Mouse (Mus musculus) monocyte, adult 5-6 weeks (primary cell): ENCODE results near the gene 2610528J11Rik. TPM values are rescaled to one million over a fixed set of nuclear protein-coding genes. Genes with fewer than 3 reads are reported as not detected.
"Not testable (repeated sequence)": the region's sequence is repeated elsewhere in the genome, so short reads cannot be mapped to it uniquely, and the experiment has no call there.

Experiments
- ATAC-seq: fragments of 153-309, 156-312 bp; replicated peaks from 2 replicates; pipeline ENCODE4 v1.8.0; 2017; ENCODE audit warnings: mild to moderate bottlenecking; ENCODE audit not compliant: low TSS enrichment, insufficient number of reproducible peaks, severe bottlenecking, poor library complexity, low FRiP score
- total RNA-seq: library from RNA; stranded (forward); fragments of 200-1000, 200-491, 200-594 nt; gene quantifications from 3 replicates; pipeline ENCODE4 v1.2.3, GENCODE M21; 2017

2610528J11Rik gene
- total RNA-seq, 1 experiment from 2014 or later = not detected

- ATAC-seq = no peak
Measured at GRCm38 (mm10) chr4:118535610-118536009, 8.8 kb downstream of the 2610528J11Rik start.

GRCm38 (mm10) chr4:118537801-118538200 is 11.0 kb downstream of the 2610528J11Rik start:
- ATAC-seq = no peak

GRCm38 (mm10) chr4:118539904-118540303 is 13.1 kb downstream of the 2610528J11Rik start:
- ATAC-seq = no peak

GRCm38 (mm10) chr4:118542510-118543157 is 15.8 kb downstream of the 2610528J11Rik start:
- ATAC-seq = no peak

GRCm38 (mm10) chr4:118543158-118543530 is 16.3 kb downstream of the 2610528J11Rik start:
- no peak for ATAC-seq

- no peak for ATAC-seq
Measured at GRCm38 (mm10) chr4:118543592-118544260, 16.9 kb downstream of the 2610528J11Rik start, which contains the start of gene Tmem125. Gene Tmem125, minus strand, starts transcription at chr4:118544044.

GRCm38 (mm10) chr4:118544441-118545127 is 17.8 kb downstream of the 2610528J11Rik start:
- ATAC-seq = no peak

GRCm38 (mm10) chr4:118547424-118548129 is 20.8 kb downstream of the 2610528J11Rik start:
- not testable (repeated sequence) for ATAC-seq

DNA sequence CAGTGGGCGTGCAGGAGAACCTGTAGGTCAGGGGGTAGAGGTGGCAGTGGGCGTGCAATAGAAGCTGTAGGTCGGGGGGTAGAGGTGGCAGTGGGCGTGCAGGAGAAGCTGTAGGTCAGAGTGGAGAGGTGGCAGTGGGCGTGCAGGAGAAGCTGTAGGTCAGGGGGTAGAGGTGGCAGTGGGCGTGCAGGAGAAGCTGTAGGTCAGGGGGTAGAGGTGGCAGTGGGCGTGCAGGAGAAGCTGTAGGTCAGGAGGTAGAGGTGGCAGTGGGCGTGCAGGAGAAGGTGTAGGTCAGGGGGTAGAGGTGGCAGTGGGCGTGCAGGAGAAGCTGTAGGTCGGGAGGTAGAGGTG is 21.3 kb downstream of the 2610528J11Rik start:
- ATAC-seq = not testable (repeated sequence)

DNA sequence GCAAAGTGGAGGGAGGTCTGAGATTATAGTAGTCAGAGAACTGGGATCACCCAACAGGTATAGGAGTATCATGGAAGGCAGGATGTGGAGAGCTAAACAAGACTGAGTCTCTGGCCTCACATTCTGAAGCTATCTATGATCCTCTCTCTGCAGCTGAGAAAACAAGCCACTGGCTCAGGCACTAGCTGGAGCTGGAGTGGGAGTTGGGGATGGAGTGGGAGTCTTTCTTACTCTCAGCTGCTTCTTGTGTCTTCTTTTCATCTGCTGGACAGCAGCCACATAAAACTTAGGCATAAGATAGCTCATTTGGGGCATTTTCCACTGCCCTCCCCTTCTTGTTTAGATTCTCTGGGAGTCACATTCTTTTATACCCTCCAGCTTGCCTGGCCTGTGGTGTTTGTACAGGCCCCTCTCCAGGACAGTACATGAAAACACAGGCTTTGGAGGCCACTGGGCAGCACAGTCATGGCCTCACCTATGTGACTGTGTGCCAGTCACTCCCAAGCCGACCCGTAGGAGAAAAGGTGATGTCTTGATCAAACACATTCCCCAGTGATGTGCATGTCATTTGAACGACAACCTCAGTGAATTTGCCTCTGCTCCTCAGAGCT is 26.3 kb downstream of the 2610528J11Rik start:
- ATAC-seq = no peak

DNA sequence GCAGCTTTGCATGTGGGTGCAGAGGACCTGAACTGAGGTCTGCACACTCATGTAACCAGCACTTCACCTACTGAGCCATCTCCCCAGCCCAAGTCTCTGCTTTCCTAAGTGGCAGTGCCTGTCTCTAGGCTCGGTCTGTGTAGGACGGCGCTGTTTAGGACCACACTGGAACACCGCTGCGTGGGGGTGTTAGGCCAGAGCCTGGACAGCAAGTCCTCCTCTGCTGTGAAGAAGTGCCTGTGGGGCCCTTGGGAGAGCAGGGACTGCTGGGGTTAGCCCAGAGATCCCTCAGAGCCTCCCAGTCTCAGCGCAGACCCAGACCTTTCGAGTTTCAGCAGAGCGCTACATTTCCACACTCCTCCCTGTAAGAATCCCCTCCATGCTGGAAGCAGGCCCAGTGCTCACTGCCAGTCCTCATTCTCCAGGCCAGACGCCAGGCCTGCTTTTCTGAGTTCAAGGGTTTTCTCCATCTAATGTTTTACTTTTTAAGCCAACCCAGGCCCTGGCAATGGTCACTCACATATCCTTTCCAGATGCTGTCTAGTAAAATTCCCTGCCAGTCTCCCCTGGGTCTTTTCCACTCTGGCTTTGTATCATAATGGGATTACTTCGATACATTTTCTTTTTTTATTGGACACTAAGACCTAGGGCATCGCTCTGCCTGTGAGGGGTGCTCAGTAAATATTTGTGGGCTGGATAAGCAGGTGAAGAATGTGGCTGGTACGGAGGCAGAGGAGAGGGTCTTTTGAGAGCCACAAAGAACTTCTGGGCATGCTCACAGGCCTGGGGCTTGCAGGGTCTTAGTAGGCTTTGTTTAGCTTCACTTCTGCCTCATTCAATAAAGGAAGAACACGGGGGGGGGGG is 37.5 kb downstream of the 2610528J11Rik start:
- no peak for ATAC-seq

GRCm38 (mm10) chr4:118564926-118565279 is 38.1 kb downstream of the 2610528J11Rik start:
- no peak for ATAC-seq

DNA sequence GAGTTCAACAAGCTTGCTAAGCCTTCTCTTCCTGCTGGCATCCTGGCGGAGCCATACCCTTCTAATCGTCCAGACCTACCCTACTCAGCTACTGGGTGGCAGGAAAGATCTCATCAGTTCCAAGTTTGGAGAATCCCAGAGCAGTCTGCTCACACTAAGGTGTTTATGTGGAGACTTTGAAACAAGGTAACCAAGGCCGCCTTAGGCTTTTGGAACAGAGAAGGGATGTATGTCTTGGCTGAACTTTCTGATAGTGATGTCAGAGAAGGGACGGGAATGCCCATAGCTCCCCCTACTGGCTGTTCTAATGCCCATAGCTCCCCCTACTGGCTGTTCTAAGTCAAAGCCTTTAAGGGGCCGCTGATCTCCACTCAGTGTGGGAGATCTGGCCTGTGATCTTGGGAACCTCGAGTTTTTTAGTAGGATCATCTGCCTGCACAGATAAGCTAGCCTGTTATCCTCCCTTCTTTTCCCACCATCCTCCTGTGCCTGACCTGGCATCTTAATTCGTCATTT is 39.4 kb downstream of the 2610528J11Rik start:
- ATAC-seq = no peak

- ATAC-seq = no peak
Measured at GRCm38 (mm10) chr4:118568709-118569108, 41.9 kb downstream of the 2610528J11Rik start.

- ATAC-seq = no peak
Measured at GRCm38 (mm10) chr4:118569320-118569719, 42.5 kb downstream of the 2610528J11Rik start.

DNA sequence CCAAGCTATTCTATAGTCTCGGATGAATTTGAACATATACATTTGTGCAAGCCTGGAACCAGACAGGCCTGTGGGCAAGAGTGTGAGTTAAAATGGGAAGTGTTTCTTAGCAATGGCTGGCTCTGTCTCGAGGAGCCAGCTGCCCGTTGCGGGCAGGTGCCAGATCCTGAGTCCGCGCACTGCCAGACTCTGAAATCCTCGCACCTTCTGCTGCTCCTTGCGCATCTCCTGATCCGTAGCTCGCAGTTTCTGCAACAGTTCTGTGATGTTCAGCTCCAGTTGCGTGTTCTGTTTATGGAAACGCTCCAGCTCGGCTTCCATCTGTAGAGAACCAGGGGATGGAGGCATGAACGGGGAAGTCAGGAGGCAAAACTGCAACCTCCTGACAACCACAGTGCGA is 44.6 kb downstream of the 2610528J11Rik start:
- no peak for ATAC-seq

DNA sequence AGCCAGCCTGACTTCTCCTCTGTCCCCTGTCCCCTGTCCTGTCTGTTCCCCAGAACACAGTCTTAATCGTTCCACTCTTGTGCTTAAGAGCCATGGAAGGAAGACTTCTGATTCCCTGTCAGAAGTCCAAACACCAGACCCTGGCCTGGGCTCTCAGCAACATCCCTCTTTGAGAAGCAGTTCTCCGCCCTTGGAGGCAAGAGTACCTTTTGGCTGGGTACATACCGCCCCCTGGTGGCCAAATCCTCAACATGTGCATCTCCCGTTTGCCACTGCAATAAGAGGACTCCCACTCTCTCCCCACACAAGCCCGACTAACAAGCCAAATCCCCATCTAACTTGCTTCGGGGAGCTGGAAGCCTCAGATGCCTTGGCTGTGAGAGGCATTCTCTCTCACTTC is 49.3 kb downstream of the 2610528J11Rik start:
- ATAC-seq = no peak

DNA sequence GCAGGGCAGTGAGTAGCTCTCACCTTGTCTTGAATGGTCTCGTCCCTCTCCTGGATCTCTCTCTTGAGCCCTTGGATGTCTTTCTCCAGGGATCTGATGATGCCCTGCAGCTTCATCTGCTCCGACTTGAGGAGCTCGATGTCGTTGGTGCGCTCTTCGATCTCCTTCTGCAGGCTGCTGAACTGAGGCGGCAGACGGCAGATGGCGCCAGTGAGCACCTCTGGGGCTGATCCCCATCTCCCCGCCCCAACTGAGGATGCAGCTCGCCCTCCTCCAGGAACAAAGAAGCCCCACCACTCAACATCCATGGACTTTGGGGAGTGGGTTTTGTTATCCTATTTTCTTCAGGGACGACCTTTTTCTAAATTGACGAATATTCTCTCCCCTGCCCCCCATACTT is 52.5 kb downstream of the 2610528J11Rik start:
- no peak for ATAC-seq
